Mouse (Mus musculus): Measurements from ENCODE around the gene Ahdc1.

Gene Ahdc1

GRCm38 (mm10) chr4:133011028-133011820, at the start of gene Ahdc1:
Ahdc1 (plus strand) TSS chr4:133011260.
- DNase-seq (ENCODE audit: low spot score in 2 of 2) = peak; percentile 89 to 93

- no peak for DNase-seq (ENCODE audit: low spot score in 2 of 2)
Observed at GRCm38 (mm10) chr4:132961866-132962265, 49.2 kb upstream of the Ahdc1 start.

GRCm38 (mm10) chr4:132962628-132963027, 48.4 kb upstream of the Ahdc1 start:
- DNase-seq (ENCODE audit: low spot score in 2 of 2) = no peak

- DNase-seq (ENCODE audit: low spot score in 2 of 2) = no peak
Observed at GRCm38 (mm10) chr4:132963436-132963835, 47.6 kb upstream of the Ahdc1 start.

- no peak for DNase-seq (ENCODE audit: low spot score in 2 of 2)
Observed at GRCm38 (mm10) chr4:132964064-132964463, 47.0 kb upstream of the Ahdc1 start.

GRCm38 (mm10) chr4:132964473-132964872, 46.6 kb upstream of the Ahdc1 start:
- no peak for DNase-seq (ENCODE audit: low spot score in 2 of 2)

- no peak for DNase-seq (ENCODE audit: low spot score in 2 of 2)
Observed at GRCm38 (mm10) chr4:132968105-132968938, 42.7 kb upstream of the Ahdc1 start.

- DNase-seq (ENCODE audit: low spot score in 2 of 2) = no peak
Observed at GRCm38 (mm10) chr4:132971601-132972000, 39.5 kb upstream of the Ahdc1 start.

- no peak for DNase-seq (ENCODE audit: low spot score in 2 of 2)
Observed at GRCm38 (mm10) chr4:132972101-132972500, 39.0 kb upstream of the Ahdc1 start.

GRCm38 (mm10) chr4:132972556-132972955, 38.5 kb upstream of the Ahdc1 start:
- no peak for DNase-seq (ENCODE audit: low spot score in 2 of 2)

- DNase-seq (ENCODE audit: low spot score in 2 of 2) = no peak
Observed at GRCm38 (mm10) chr4:132973186-132973585, 37.9 kb upstream of the Ahdc1 start.

- no peak for DNase-seq (ENCODE audit: low spot score in 2 of 2)
Observed at GRCm38 (mm10) chr4:132973814-132974398, 37.2 kb upstream of the Ahdc1 start, which contains the start of gene Fgr. Fgr (plus strand) TSS chr4:132974095.

- DNase-seq (ENCODE audit: low spot score in 2 of 2) = peak in 1 of 2 experiments; percentile 72
Observed at GRCm38 (mm10) chr4:132974904-132975303, 36.2 kb upstream of the Ahdc1 start.

- no peak for DNase-seq (ENCODE audit: low spot score in 2 of 2)
Observed at GRCm38 (mm10) chr4:132975791-132976190, 35.3 kb upstream of the Ahdc1 start.

GRCm38 (mm10) chr4:132976729-132977128, 34.3 kb upstream of the Ahdc1 start:
- DNase-seq (ENCODE audit: low spot score in 2 of 2) = no peak

GRCm38 (mm10) chr4:132977597-132977996, 33.5 kb upstream of the Ahdc1 start:
- DNase-seq (ENCODE audit: low spot score in 2 of 2) = no peak

- DNase-seq (ENCODE audit: low spot score in 2 of 2) = no peak
Observed at GRCm38 (mm10) chr4:132979186-132979585, 31.9 kb upstream of the Ahdc1 start.

- DNase-seq (ENCODE audit: low spot score in 2 of 2) = no peak
Observed at GRCm38 (mm10) chr4:132981621-132982020, 29.4 kb upstream of the Ahdc1 start.

- no peak for DNase-seq (ENCODE audit: low spot score in 2 of 2)
Observed at GRCm38 (mm10) chr4:132982999-132983398, 28.1 kb upstream of the Ahdc1 start.

- DNase-seq (ENCODE audit: low spot score in 2 of 2) = no peak
Observed at GRCm38 (mm10) chr4:132983664-132984512, 27.2 kb upstream of the Ahdc1 start.

GRCm38 (mm10) chr4:132988581-132989355, 22.3 kb upstream of the Ahdc1 start:
- no peak for DNase-seq (ENCODE audit: low spot score in 2 of 2)
